Mouse (Mus musculus) kidney, embryonic 15.5 days (tissue): Measurements from ENCODE around the gene Zfp282. TPM values are rescaled to one million over a fixed set of nuclear protein-coding genes. Genes with fewer than 3 reads are reported as not detected.
A peak's percentile ranks its signal among the peaks of the same experiment; 100 is the strongest.

Experiments used
- ATAC-seq: fragments of 200-750 bp; cut with Nextera tagmentation; replicated peaks from 2 replicates; pipeline ENCODE4 v1.8.0; 2017; ENCODE audit warnings: moderate TSS enrichment; ENCODE audit not compliant: low FRiP score
- H3K27ac ChIP-seq: fragments of 300-500 bp; sonication (generic); 2 replicates; pipeline ENCODE4 v1.5.1; 2015; ENCODE audit warnings: mild to moderate bottlenecking, inconsistent platforms
- H3K27me3 ChIP-seq: fragments of 300-500 bp; sonication (generic); 2 replicates; pipeline ENCODE4 v1.6.1; 2015; ENCODE audit warnings: inconsistent platforms
- H3K36me3 ChIP-seq: fragments of 300-500 bp; sonication (generic); 2 replicates; pipeline ENCODE4 v1.6.1; 2015; ENCODE audit warnings: inconsistent platforms
- H3K4me1 ChIP-seq: fragments of 300-500 bp; sonication (generic); 2 replicates; pipeline ENCODE4 v1.6.1; 2015; ENCODE audit warnings: inconsistent platforms
- H3K4me2 ChIP-seq: fragments of 300-500 bp; sonication (generic); 2 replicates; pipeline ENCODE4 v1.6.1; 2015; ENCODE audit warnings: moderate library complexity, mild to moderate bottlenecking, inconsistent platforms
- H3K4me3 ChIP-seq: fragments of 300-500 bp; sonication (generic); replicated peaks from 2 replicates; pipeline ENCODE4 v1.5.1; 2015; ENCODE audit warnings: mild to moderate bottlenecking, inconsistent platforms
- H3K9ac ChIP-seq: fragments of 300-500 bp; sonication (generic); 2 replicates; pipeline ENCODE4 v1.6.1; 2015; ENCODE audit warnings: mild to moderate bottlenecking, inconsistent platforms
- H3K9me3 ChIP-seq: fragments of 300-500 bp; sonication (generic); replicated peaks from 2 replicates; pipeline ENCODE4 v1.6.1; 2016; ENCODE audit warnings: inconsistent platforms
- WGBS: fragments of 180-500 bp; shearing (Covaris S2); methylation state at CpG from one replicate; pipeline ENCODE4 v1.1.7; 2015; ENCODE audit warnings: mixed read lengths; 5-methylcytosine and 5-hydroxymethylcytosine counted together
- polyA plus RNA-seq: library from polyadenylated mRNA; unstranded; fragments of >200 nt; fragmentation: Nextera tagmentation; extraction: Ambion mirVana; gene quantifications from 2 replicates; pipeline ENCODE4 v1.2.1, GENCODE M21; 2015

Gene Zfp282
- 16.3 and 18.0 TPM in 2 replicates for polyA plus RNA-seq

DNA sequence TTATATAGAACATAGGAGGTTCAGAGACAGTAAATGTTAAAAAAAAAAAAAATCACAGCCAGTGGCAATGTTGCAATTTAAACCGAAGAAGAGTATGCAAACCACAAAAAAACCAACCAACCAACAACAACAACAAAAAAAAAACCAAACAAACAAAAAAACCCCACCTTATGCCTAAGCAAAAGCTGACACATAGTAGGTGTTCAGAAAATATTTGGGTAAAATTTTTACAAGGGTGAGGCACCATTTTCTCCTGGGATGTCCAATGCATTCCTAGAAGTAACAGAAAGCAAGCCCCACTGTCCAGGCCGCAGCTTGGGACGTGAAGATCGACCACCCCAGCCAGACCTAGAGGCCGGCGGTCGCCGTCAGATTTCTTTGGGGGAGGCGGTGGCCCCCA, at the start of gene Zfp282:
TSS of gene Zfp282 (plus strand) at position 147 of the 400 bp plus-strand sequence.
- WGBS: 6% methylated on average over 9 of the region's 9 CpGs
- no peak for ATAC-seq
- Histone ChIP-seq H3K9me3 (no peaks in the 10 kb centered on the region), H3K36me3 (peaks cover 28% of the 10 kb centered on the region), H3K27ac (peak within 1 kb of the TSS; percentile 99), H3K27me3 (no peaks in the 10 kb centered on the region), H3K4me3 (peak within 1 kb of the TSS; percentile 95), H3K4me2 (peak within 1 kb of the TSS; percentile 74), H3K4me1 (peaks cover 19% of the 10 kb centered on the region), H3K9ac (peak within 1 kb of the TSS; percentile 91)

DNA sequence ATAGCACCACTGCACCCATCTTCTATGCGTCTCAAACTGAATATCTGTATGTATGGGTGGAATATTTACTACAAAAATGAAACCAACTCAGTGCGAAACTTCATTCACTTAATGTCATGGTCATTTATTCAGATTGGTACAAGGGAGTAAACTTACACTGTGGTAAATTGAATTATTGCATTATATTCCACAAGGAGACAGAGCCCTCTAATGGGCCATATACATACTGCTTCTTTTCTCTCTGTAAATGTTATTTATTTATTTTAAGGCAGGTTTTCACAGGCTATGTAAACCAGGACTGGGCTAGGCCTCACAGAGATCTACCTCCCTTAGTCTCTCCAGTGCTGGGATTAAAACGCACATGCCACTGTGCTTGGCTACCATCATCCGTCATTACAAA, 49.5 kb upstream of the Zfp282 start:
- H3K4me2 ChIP-seq: no peak overlapping the region
- H3K27me3 ChIP-seq: no peaks in the 10 kb centered on the region
- H3K27ac ChIP-seq: no peak overlapping the region
- H3K9me3 ChIP-seq: no peaks in the 10 kb centered on the region
- peaks cover 19% of the 10 kb centered on the region for H3K36me3 ChIP-seq
- H3K9ac ChIP-seq: no peak overlapping the region
- ATAC-seq: no peak
- no peak overlapping the region for H3K4me3 ChIP-seq
- WGBS: 90% methylated on average over 4 of the region's 4 CpGs
- peaks cover 7% of the 10 kb centered on the region for H3K4me1 ChIP-seq

DNA sequence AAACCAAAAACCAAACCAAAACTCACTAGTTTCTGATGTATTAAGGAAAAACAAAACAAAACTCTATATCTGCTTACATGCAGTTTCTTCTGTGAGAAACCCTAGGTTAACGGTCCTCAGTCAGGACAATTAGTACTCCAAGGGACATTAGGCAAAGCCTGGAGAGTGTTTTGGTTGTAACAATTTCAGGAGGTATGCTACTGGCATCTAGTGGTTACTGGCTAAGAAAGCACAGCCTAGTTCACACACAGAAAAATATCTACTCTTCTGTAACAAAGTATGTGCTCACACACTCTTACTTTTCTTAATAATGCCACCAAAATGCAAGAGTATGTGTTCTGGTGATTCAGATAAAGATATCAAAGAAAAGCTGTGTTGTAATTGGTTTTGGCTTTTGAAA, 48.1 kb upstream of the Zfp282 start:
- Histone ChIP-seq H3K27me3 (no peaks in the 10 kb centered on the region), H3K36me3 (peaks cover 5% of the 10 kb centered on the region), H3K4me3 (no peak overlapping the region), H3K9me3 (no peaks in the 10 kb centered on the region), H3K4me1 (peaks cover 7% of the 10 kb centered on the region), H3K27ac (no peak overlapping the region), H3K9ac (no peak overlapping the region), H3K4me2 (peak overlapping the region; percentile 67)
- WGBS: 21% methylated on average over 1 of the region's 1 CpGs
- ATAC-seq: no peak

- H3K27me3 ChIP-seq: no peaks in the 10 kb centered on the region
- 2% methylated on average over 64 of the region's 64 CpGs for WGBS
- H3K36me3 ChIP-seq: no peaks in the 10 kb centered on the region
- H3K27ac ChIP-seq: peak within 1 kb of the TSS; percentile 78
- peaks cover 7% of the 10 kb centered on the region for H3K4me1 ChIP-seq
- peak within 1 kb of the TSS; percentile 67 for H3K4me2 ChIP-seq
- ATAC-seq: peak; percentile 89
- H3K9me3 ChIP-seq: no peaks in the 10 kb centered on the region
- peak within 1 kb of the TSS; percentile 76 for H3K9ac ChIP-seq
- peak within 1 kb of the TSS; percentile 77 for H3K4me3 ChIP-seq
Observed at GRCm38 (mm10) chr6:47830104-47831078, 46.6 kb upstream of the Zfp282 start, which contains the start of gene Zfp786. Zfp786 (minus strand) TSS chr6:47830867.

GRCm38 (mm10) chr6:47832220-47832619, 44.8 kb upstream of the Zfp282 start:
- Histone ChIP-seq H3K4me2 (no peak overlapping the region), H3K27me3 (no peaks in the 10 kb centered on the region), H3K27ac (no peak overlapping the region), H3K9ac (no peak overlapping the region), H3K36me3 (no peaks in the 10 kb centered on the region), H3K9me3 (no peaks in the 10 kb centered on the region), H3K4me3 (no peak overlapping the region), H3K4me1 (peaks cover 14% of the 10 kb centered on the region)
- 78% methylated on average over 1 of the region's 1 CpGs for WGBS
- no peak for ATAC-seq

DNA sequence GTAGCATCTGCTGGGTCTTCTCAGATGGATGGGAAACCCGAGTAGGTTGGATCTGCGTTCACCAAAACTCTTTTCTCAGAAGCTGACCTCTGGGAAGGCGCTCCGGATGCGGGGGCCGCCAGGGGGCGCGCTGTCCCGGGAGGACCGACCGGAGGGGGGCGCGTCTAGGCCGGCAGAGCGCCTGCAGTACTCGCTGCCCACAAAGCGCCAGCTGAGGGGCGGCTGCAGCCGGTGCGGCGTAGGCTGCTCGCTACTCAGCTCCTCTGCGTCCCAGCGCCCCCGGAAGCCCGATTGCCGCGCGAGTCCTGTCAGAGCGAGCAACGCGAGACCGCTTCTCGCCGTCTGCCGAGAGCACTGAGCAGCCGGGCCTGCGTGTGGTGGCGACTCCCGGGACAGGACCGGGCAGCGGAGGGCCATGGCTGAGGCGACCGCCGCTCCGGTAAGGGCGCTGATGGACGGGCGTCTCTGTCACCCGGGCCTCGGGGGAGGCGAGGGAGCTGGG, 41.5 kb upstream of the Zfp282 start, which contains the start of gene Zfp398:
TSS of gene Zfp398 (plus strand) at position 180 of the 502 bp plus-strand sequence.
- peak within 1 kb of the TSS; percentile 69 for H3K4me2 ChIP-seq
- no peaks in the 10 kb centered on the region for H3K27me3 ChIP-seq
- H3K9me3 ChIP-seq: no peaks in the 10 kb centered on the region
- WGBS: under 1% methylated on average over 52 of the region's 52 CpGs
- peak within 1 kb of the TSS; percentile 96 for H3K27ac ChIP-seq
- peak within 1 kb of the TSS; percentile 84 for H3K9ac ChIP-seq
- H3K4me3 ChIP-seq: peak within 1 kb of the TSS; percentile 96
- ATAC-seq: peak; percentile 96
- H3K4me1 ChIP-seq: peaks cover 16% of the 10 kb centered on the region
- no peaks in the 10 kb centered on the region for H3K36me3 ChIP-seq

DNA sequence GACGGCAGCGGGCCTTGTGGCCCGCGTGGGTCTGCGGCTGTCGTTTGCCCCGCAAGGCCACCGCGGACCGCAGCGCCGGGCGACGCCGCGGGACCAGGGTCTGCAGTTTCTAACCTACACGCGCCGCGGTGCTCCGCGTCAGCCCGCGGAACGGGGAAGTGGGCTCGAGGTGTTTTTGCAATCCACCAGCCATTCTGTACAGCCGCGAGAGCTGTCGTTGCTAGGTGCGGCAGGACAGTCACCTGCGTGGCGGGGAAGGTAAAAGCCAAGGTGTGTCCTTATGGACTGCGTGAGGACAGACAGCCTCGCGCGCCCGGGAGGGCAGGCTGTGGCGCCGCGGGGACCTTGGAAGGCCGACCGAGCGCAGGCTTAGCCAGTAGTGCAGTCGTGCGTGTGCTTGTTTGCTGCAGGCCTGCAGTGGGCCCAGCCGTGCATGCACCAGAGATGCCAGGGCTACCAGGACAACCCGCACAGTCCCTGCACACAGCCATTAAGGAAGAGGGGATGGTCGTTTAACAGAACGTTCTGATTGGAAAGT, 41.0 kb upstream of the Zfp282 start:
- Histone ChIP-seq H3K9me3 (no peaks in the 10 kb centered on the region), H3K4me1 (peaks cover 12% of the 10 kb centered on the region), H3K4me2 (peak overlapping the region; percentile 69), H3K4me3 (peak overlapping the region; percentile 96), H3K27me3 (no peaks in the 10 kb centered on the region), H3K36me3 (peaks cover 4% of the 10 kb centered on the region; the same call in 1 of the 2 replicates), H3K9ac (peak overlapping the region; percentile 84), H3K27ac (peak overlapping the region; percentile 96)
- under 1% methylated on average over 49 of the region's 49 CpGs for WGBS
- peak; percentile 85 for ATAC-seq

DNA sequence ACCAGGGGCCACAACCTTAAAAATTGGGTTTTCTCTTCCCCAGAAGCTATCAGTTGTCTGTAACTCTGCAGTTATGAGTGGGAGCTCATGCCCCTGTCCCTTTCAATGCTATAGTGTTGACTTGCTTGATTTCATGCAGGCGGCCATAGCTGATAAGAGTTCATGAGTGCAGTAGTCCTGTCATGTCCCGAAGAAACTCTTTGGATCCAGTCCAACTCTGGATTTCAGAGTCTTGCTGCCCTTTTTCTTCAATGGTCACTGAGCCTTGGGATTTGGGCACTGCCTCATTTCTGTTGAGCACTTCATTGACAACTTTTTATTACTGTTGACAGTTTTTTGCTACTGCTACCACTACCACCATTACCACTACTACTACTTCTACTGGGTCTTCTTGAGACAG, 39.4 kb upstream of the Zfp282 start:
- H3K4me1 ChIP-seq: peaks cover 12% of the 10 kb centered on the region
- H3K4me3 ChIP-seq: no peak overlapping the region
- no peak overlapping the region for H3K27ac ChIP-seq
- peaks cover 19% of the 10 kb centered on the region for H3K36me3 ChIP-seq
- no peaks in the 10 kb centered on the region for H3K9me3 ChIP-seq
- ATAC-seq: no peak
- H3K4me2 ChIP-seq: no peak overlapping the region
- no peak overlapping the region for H3K9ac ChIP-seq
- 81% methylated on average over 2 of the region's 2 CpGs for WGBS
- H3K27me3 ChIP-seq: no peaks in the 10 kb centered on the region

DNA sequence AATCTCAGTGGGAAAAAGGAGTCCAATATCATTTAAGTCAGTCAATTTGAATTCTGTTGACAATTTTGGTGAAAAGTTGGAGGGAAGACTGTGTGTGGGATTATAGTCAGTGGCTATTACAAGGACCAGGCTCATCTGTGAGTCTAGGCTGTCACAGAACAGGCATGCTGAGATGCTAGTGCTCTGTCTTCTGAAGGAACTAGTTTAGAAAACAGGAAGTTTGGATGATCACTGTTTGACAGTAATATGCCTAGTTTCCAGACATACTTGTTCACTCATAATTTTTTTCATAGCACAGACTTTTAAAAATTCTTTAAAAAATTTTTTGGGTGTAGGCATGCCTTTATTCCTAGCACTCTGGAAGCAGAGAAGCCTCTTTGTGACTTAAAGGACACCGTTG, 35.9 kb upstream of the Zfp282 start:
- WGBS: 90% methylated on average over 1 of the region's 1 CpGs
- Histone ChIP-seq H3K9me3 (no peaks in the 10 kb centered on the region), H3K4me2 (no peak overlapping the region), H3K27me3 (no peaks in the 10 kb centered on the region), H3K4me3 (no peak overlapping the region), H3K27ac (no peak overlapping the region), H3K9ac (no peak overlapping the region), H3K36me3 (peaks cover 24% of the 10 kb centered on the region), H3K4me1 (peaks cover 12% of the 10 kb centered on the region)
- no peak for ATAC-seq

GRCm38 (mm10) chr6:47841831-47842230, 35.2 kb upstream of the Zfp282 start:
- Histone ChIP-seq H3K9ac (no peak overlapping the region), H3K36me3 (peaks cover 24% of the 10 kb centered on the region), H3K27me3 (no peaks in the 10 kb centered on the region), H3K4me2 (no peak overlapping the region), H3K27ac (no peak overlapping the region), H3K9me3 (no peaks in the 10 kb centered on the region), H3K4me1 (peaks cover 8% of the 10 kb centered on the region), H3K4me3 (no peak overlapping the region)
- ATAC-seq: no peak
- 92% methylated on average over 2 of the region's 2 CpGs for WGBS

DNA sequence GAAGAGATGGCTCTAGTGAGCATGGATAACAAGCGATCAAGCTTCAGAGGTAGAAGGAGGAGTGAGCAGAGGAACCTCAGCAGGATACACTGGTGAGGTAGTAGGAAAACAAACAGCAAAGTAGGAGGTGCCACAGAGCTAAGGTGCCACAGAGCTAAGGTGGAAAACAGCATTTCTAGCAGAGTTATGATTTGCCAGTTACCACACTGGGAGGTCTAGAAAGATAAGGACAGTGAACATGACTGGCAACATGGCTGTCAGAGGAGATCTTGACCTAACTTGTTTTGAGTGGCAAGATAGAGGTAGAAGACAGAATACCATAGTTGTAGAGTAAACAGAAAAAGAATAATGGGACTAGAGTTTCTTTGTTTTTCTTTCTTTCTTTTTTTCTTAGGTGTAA, 34.7 kb upstream of the Zfp282 start:
- H3K4me1 ChIP-seq: peaks cover 4% of the 10 kb centered on the region
- H3K9ac ChIP-seq: no peak overlapping the region
- WGBS: 94% methylated on average over 1 of the region's 1 CpGs
- no peaks in the 10 kb centered on the region for H3K9me3 ChIP-seq
- H3K27me3 ChIP-seq: no peaks in the 10 kb centered on the region
- no peak for ATAC-seq
- peaks cover 26% of the 10 kb centered on the region for H3K36me3 ChIP-seq
- H3K4me3 ChIP-seq: no peak overlapping the region
- no peak overlapping the region for H3K27ac ChIP-seq
- H3K4me2 ChIP-seq: no peak overlapping the region

- Histone ChIP-seq H3K4me2 (no peak overlapping the region), H3K4me3 (no peak overlapping the region), H3K27me3 (no peaks in the 10 kb centered on the region), H3K36me3 (peaks cover 26% of the 10 kb centered on the region), H3K27ac (no peak overlapping the region), H3K9ac (no peak overlapping the region), H3K4me1 (no peaks in the 10 kb centered on the region), H3K9me3 (no peaks in the 10 kb centered on the region)
- ATAC-seq: no peak
Observed at GRCm38 (mm10) chr6:47845779-47846178, 31.2 kb upstream of the Zfp282 start.
